Mouse (Mus musculus) embryonic facial prominence, embryonic 10.5 days (tissue): ENCODE measurements around the gene Cep57l1. TPM values are rescaled to one million over a fixed set of nuclear protein-coding genes. Genes with fewer than 3 reads are reported as not detected.
A peak's percentile ranks its signal among the peaks of the same experiment; 100 is the strongest.
"Not testable (repeated sequence)": the region's sequence is repeated elsewhere in the genome, so short reads cannot be mapped to it uniquely, and the experiment has no call there.

Experiments
- DNase-seq: peaks from one replicate; pipeline ENCODE4 v3.0.0-alpha.2; 2017; ENCODE audit warnings: low spot score
- H3K27ac ChIP-seq: fragments of 300-500 bp; sonication (generic); replicated peaks from 2 replicates; pipeline ENCODE4 v1.5.1; 2016; ENCODE audit warnings: mild to moderate bottlenecking
- H3K27me3 ChIP-seq: fragments of 300-500 bp; sonication (generic); replicated peaks from 2 replicates; pipeline ENCODE4 v1.6.1; 2016; ENCODE audit warnings: low read depth, mild to moderate bottlenecking; ENCODE audit not compliant: poor library complexity, severe bottlenecking
- H3K36me3 ChIP-seq: fragments of 300-500 bp; sonication (generic); replicated peaks from 2 replicates; pipeline ENCODE4 v1.6.1; 2016; ENCODE audit warnings: mild to moderate bottlenecking, moderate library complexity
- H3K4me1 ChIP-seq: fragments of 300-500 bp; sonication (generic); 2 replicates; pipeline ENCODE4 v1.6.1; 2016
- H3K4me3 ChIP-seq: fragments of 300-500 bp; sonication (generic); 2 replicates; pipeline ENCODE4 v1.5.1; 2016; ENCODE audit warnings: mild to moderate bottlenecking, moderate library complexity
- H3K9me3 ChIP-seq: fragments of 300-500 bp; sonication (generic); 2 replicates; pipeline ENCODE4 v1.6.1; 2016; ENCODE audit warnings: mild to moderate bottlenecking
- whole genome bisulfite sequencing: fragments of 180-500 bp; shearing (Covaris S2); methylation state at CpG from one replicate; pipeline ENCODE4 v1.1.7; 2016; 5-methylcytosine and 5-hydroxymethylcytosine counted together
- polyA plus RNA-seq: library from polyadenylated mRNA; unstranded; fragments of >200 nt; fragmentation: Nextera tagmentation; extraction: Ambion mirVana; gene quantifications from 2 replicates; pipeline ENCODE4 v1.2.1, GENCODE M21; 2016

Cep57l1 gene
- polyA plus RNA-seq, 1 experiment from 2014 or later = 24.1 TPM

DNA sequence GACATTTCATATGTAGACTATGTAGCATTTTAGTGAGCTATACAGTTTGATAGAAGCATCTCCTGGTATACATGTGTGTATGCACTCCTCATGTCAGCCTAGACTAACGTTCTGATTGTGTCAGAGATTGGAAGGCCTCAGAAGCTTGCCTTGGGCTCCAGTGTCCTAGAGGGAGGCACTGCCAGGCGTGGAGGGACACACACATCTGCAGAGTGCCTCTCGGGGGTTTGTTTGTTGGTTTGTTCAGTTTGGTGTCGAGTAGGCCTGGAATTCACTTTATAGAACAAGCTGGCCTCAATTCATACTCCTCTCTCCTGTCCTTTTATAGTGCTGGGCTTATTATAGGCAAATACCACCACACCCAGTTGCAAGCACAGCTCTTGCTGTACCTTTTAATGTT lies 16.3 kb upstream of the Cep57l1 start:
- no peaks in the 10 kb centered on the region for H3K9me3 ChIP-seq
- H3K4me1 ChIP-seq = no peaks in the 10 kb centered on the region
- no peak overlapping the region for H3K4me3 ChIP-seq
- no peaks in the 10 kb centered on the region for H3K36me3 ChIP-seq
- H3K27ac ChIP-seq = no peak overlapping the region
- DNase-seq = no peak
- no peaks in the 10 kb centered on the region for H3K27me3 ChIP-seq
- WGBS = 86% methylated on average over 4 of the region's 4 CpGs

DNA sequence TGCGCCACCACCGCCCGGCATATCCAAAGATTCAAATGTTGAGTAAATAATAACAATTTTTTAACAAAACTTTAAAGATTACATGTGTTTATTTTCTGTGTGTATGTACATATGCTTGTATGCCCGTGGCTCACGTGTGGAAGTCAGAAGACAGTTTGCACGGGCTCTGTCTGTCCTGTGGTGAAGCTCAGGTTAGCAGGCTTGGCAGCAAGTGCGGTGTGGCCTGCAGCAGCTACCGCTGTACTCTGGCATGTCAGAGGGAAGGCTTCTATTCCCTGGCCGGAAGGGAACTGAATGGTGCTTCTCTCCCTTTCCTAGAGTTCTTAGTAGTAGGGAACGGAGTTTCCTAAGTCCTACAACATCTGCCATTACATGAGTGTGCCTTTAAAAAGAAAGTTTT lies 15.4 kb upstream of the Cep57l1 start:
- DNase-seq = no peak
- no peaks in the 10 kb centered on the region for H3K36me3 ChIP-seq
- no peaks in the 10 kb centered on the region for H3K27me3 ChIP-seq
- H3K9me3 ChIP-seq = no peaks in the 10 kb centered on the region
- no peaks in the 10 kb centered on the region for H3K4me1 ChIP-seq
- H3K4me3 ChIP-seq = no peak overlapping the region
- WGBS = 89% methylated on average over 10 of the region's 10 CpGs
- H3K27ac ChIP-seq = no peak overlapping the region

DNA sequence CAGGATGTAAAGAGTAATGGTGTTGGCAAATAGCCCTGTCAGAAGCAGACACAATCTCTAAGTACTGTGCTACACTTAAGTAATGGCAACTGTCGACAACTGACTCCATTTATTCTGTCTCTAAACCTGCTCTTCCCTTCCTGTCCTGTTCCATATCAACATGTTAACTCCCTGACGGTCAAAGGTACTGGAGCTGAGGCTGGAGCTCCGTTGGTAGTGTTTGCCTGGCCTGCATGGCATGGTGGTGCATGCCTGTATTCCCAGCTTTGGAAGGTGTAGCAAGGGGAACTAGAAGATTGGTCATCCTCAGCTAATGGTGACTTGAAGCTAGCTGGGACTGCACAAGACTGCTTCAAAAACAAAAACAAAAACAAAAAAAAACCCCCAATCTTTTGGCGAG lies 14.2 kb upstream of the Cep57l1 start:
- 85% methylated on average over 4 of the region's 4 CpGs for WGBS
- H3K27me3 ChIP-seq = no peaks in the 10 kb centered on the region
- H3K9me3 ChIP-seq = no peaks in the 10 kb centered on the region
- no peak overlapping the region for H3K4me3 ChIP-seq
- no peaks in the 10 kb centered on the region for H3K36me3 ChIP-seq
- no peak overlapping the region for H3K27ac ChIP-seq
- H3K4me1 ChIP-seq = no peaks in the 10 kb centered on the region
- DNase-seq = no peak

DNA sequence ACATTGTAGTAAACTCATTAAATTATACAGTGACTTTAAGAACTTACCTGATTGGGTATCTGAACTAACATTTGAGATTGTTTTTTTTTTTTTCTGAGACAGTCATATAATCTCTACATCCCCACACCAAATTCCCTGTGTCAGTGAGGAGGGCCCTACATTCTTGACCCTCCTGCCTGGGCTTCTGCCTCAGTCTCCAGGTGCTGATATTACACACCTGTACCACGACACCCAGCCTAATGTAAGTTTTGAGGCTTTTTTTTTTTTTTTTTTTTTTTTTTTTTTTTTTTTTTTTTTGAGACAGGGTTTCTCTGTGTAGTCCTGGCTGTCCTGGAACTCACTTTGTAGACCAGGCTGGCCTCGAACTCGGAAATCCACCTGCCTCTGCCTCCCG lies 13.6 kb upstream of the Cep57l1 start:
- not testable (repeated sequence) for H3K27ac ChIP-seq, H3K36me3 ChIP-seq, H3K4me1 ChIP-seq, H3K27me3 ChIP-seq, DNase-seq, H3K9me3 ChIP-seq, H3K4me3 ChIP-seq
- WGBS = 82% methylated on average over 4 of the region's 4 CpGs

GRCm38 (mm10) chr10:41822573-41823281 lies 13.1 kb upstream of the Cep57l1 start:
- DNase-seq = no peak
- H3K27me3 ChIP-seq = no peaks in the 10 kb centered on the region
- 90% methylated on average over 5 of the region's 5 CpGs for WGBS
- no peaks in the 10 kb centered on the region for H3K36me3 ChIP-seq
- no peak overlapping the region for H3K4me3 ChIP-seq
- H3K27ac ChIP-seq = no peak overlapping the region
- H3K9me3 ChIP-seq = no peaks in the 10 kb centered on the region
- no peaks in the 10 kb centered on the region for H3K4me1 ChIP-seq

DNA sequence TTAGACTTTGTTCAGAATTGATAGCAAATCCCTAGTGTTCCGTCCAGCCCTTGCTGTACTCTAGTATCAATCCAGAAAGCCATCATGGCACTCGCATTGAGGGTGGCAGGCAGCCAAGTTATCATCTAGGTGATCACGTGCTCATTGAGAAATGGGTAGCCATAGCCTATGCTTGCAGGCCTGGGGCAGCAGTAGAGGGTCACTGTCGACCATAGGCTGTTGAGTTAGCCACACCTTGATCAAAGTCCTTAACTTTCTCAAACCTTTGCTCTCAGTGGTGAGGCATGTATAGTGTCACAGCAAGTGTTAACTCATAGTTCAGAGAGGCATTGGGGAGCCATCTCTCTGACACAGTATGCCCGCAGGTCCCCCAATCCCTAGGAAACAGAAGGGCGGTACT lies 11.5 kb upstream of the Cep57l1 start:
- Histone ChIP-seq H3K27me3 (no peaks in the 10 kb centered on the region), H3K9me3 (no peaks in the 10 kb centered on the region), H3K27ac (no peak overlapping the region), H3K4me1 (no peaks in the 10 kb centered on the region), H3K4me3 (no peak overlapping the region), H3K36me3 (no peaks in the 10 kb centered on the region)
- no peak for DNase-seq
- 88% methylated on average over 6 of the region's 6 CpGs for WGBS

DNA sequence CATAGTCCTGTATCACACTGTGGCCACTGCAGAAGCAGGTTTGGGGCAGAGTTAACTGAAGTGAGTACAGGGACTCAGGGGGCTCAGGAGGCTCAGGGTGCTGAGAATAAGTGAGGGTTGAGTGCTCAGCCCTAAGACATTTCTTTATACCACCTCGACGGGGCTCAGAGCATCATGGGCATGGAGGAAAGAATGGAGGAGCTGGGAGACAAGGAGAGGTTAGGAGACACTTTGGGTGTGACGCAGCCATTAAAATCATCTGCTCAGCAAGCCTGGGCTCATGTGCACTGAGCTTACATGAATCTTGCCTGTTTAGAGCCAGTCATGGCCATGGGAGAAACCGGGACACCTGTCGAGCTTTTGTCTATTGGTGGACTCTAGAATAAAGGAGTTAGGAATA lies 10.7 kb upstream of the Cep57l1 start:
- no peak overlapping the region for H3K4me3 ChIP-seq
- no peaks in the 10 kb centered on the region for H3K27me3 ChIP-seq
- no peak for DNase-seq
- WGBS = 91% methylated on average over 5 of the region's 5 CpGs
- no peaks in the 10 kb centered on the region for H3K4me1 ChIP-seq
- no peak overlapping the region for H3K27ac ChIP-seq
- no peaks in the 10 kb centered on the region for H3K36me3 ChIP-seq
- H3K9me3 ChIP-seq = no peaks in the 10 kb centered on the region

DNA sequence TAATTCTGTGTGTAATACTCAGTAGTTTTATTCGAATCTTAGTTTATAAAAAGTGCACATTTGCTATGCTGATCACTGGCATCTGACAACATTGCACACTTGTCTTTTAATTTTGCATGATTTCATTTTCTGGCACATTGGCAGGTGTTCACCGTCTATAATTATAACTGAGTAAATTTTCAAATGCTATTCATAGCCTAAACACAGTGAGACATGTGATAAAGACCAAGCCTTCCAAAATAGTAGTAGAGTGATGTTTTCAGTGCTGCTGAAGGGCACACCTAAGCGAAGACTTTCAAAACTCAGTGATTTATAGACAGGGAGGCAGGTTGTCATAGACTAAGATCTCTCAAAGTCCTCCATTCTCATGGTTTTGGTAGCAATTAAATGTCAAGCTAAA lies 9.6 kb upstream of the Cep57l1 start:
- WGBS = 93% methylated on average over 3 of the region's 3 CpGs
- no peak for DNase-seq
- H3K36me3 ChIP-seq = no peaks in the 10 kb centered on the region
- H3K4me3 ChIP-seq = no peak overlapping the region
- H3K4me1 ChIP-seq = peaks cover 2% of the 10 kb centered on the region
- H3K9me3 ChIP-seq = no peaks in the 10 kb centered on the region
- H3K27ac ChIP-seq = no peak overlapping the region
- no peaks in the 10 kb centered on the region for H3K27me3 ChIP-seq

DNA sequence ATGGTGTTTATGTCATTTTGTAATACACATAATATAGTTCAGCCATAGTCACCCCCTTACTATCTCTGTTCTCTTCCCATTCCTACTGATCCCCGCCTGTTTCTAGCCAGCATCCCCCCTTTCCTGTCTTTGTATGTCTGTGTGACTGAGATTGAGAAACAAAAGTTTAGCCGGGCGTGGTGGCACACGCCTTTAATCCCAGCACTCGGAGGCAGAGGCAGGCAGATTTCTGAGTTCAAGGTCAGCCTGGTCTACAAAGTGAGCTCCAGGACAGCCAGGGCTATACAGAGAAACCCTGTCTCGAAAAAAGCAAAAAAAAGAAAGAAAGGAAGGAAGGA lies 9.0 kb upstream of the Cep57l1 start:
- WGBS = 91% methylated on average over 6 of the region's 6 CpGs
- H3K27ac ChIP-seq, H3K4me1 ChIP-seq, H3K9me3 ChIP-seq, H3K27me3 ChIP-seq, H3K36me3 ChIP-seq, H3K4me3 ChIP-seq, DNase-seq: not testable (repeated sequence)

GRCm38 (mm10) chr10:41818036-41818732 lies 8.5 kb upstream of the Cep57l1 start:
- H3K27ac ChIP-seq = no peak overlapping the region
- H3K9me3 ChIP-seq = no peaks in the 10 kb centered on the region
- peaks cover 9% of the 10 kb centered on the region for H3K4me1 ChIP-seq
- no peaks in the 10 kb centered on the region for H3K27me3 ChIP-seq
- H3K4me3 ChIP-seq = no peak overlapping the region
- 88% methylated on average over 8 of the region's 8 CpGs for WGBS
- H3K36me3 ChIP-seq = no peaks in the 10 kb centered on the region
- no peak for DNase-seq

DNA sequence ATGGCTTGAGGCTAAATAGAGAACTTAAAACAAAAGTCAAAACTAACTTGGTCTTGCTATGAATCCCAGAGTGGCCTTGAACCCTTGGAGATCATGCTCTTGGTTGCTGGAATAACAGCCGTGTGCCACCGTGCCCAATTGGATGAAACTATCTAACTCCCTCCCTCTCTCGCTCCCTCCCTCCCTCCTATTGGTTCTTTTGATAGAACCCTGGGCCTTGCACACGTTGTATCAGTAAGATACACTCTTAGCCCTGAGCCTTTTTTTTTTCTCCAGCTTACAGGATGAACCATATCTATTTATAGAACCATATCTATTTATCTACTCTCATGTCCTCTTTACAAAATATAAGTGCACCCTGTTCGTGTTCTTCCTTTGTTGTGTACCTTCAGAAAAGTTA lies 6.8 kb upstream of the Cep57l1 start:
- H3K4me1 ChIP-seq = peaks cover 26% of the 10 kb centered on the region
- no peak for DNase-seq
- no peaks in the 10 kb centered on the region for H3K9me3 ChIP-seq
- 81% methylated on average over 5 of the region's 5 CpGs for WGBS
- H3K27ac ChIP-seq = no peak overlapping the region
- H3K4me3 ChIP-seq = no peak overlapping the region
- no peaks in the 10 kb centered on the region for H3K36me3 ChIP-seq
- no peaks in the 10 kb centered on the region for H3K27me3 ChIP-seq

- no peak overlapping the region for H3K27ac ChIP-seq
- no peaks in the 10 kb centered on the region for H3K27me3 ChIP-seq
- no peaks in the 10 kb centered on the region for H3K9me3 ChIP-seq
- no peaks in the 10 kb centered on the region for H3K36me3 ChIP-seq
- peaks cover 35% of the 10 kb centered on the region for H3K4me1 ChIP-seq
- H3K4me3 ChIP-seq = no peak overlapping the region
- WGBS = 88% methylated on average over 6 of the region's 6 CpGs
- DNase-seq = no peak
These were observed 4.7 kb upstream of the Cep57l1 start for GRCm38 (mm10) chr10:41814305-41814853.

- no peaks in the 10 kb centered on the region for H3K36me3 ChIP-seq
- H3K27ac ChIP-seq = no peak overlapping the region
- DNase-seq = no peak
- H3K4me3 ChIP-seq = peak overlapping the region; percentile 86
- H3K4me1 ChIP-seq = peaks cover 37% of the 10 kb centered on the region
- no peaks in the 10 kb centered on the region for H3K27me3 ChIP-seq
- 85% methylated on average over 6 of the region's 6 CpGs for WGBS
- no peaks in the 10 kb centered on the region for H3K9me3 ChIP-seq
These were observed 2.9 kb upstream of the Cep57l1 start for GRCm38 (mm10) chr10:41812566-41812965.
